Mouse (Mus musculus) intestine, postnatal 0 days (tissue): ENCODE measurements around the gene Agpat2. TPM values are rescaled to one million over a fixed set of nuclear protein-coding genes. Genes with fewer than 3 reads are reported as not detected.

Source experiments
- ATAC-seq: fragments of 200-750 bp; cut with Nextera tagmentation; 2 replicates; pipeline ENCODE4 v1.8.0; 2017; ENCODE audit warnings: mild to moderate bottlenecking, moderate TSS enrichment, moderate library complexity
- H3K27ac ChIP-seq: fragments of 300-500 bp; sonication (generic); 2 replicates; pipeline ENCODE4 v1.5.1; 2014; ENCODE audit warnings: mild to moderate bottlenecking, low read depth, low read length, moderate library complexity
- H3K27me3 ChIP-seq: fragments of 300-500 bp; sonication (generic); replicated peaks from 2 replicates; pipeline ENCODE4 v1.6.1; 2014; ENCODE audit warnings: low read length, mixed read lengths; ENCODE audit not compliant: control insufficient read depth, insufficient read depth
- H3K36me3 ChIP-seq: fragments of 300-500 bp; sonication (generic); 2 replicates; pipeline ENCODE4 v1.6.1; 2014; ENCODE audit warnings: mild to moderate bottlenecking, moderate library complexity; ENCODE audit not compliant: control insufficient read depth, insufficient read depth
- H3K4me1 ChIP-seq: fragments of 300-500 bp; sonication (generic); replicated peaks from 2 replicates; pipeline ENCODE4 v1.6.1; 2014; ENCODE audit warnings: antibody characterized with exemption, low read length, mixed read lengths; ENCODE audit not compliant: control insufficient read depth, insufficient read depth
- H3K4me2 ChIP-seq: fragments of 300-500 bp; sonication (generic); replicated peaks from 2 replicates; pipeline ENCODE4 v1.6.1; 2014; ENCODE audit warnings: low read depth, mild to moderate bottlenecking, moderate library complexity
- H3K4me3 ChIP-seq: fragments of 300-500 bp; sonication (generic); 2 replicates; pipeline ENCODE4 v1.5.1; 2014; ENCODE audit warnings: low read depth, low read length
- H3K9ac ChIP-seq: fragments of 300-500 bp; sonication (generic); 2 replicates; pipeline ENCODE4 v1.6.1; 2014; ENCODE audit warnings: mild to moderate bottlenecking, low read depth, low read length
- H3K9me3 ChIP-seq: fragments of 300-500 bp; sonication (generic); 2 replicates; pipeline ENCODE4 v1.6.1; 2016; ENCODE audit warnings: mixed run types; ENCODE audit not compliant: control insufficient read depth
- CTCF ChIP-seq: sonication (generic); IDR thresholded peaks from 2 replicates; pipeline ENCODE4 v1.5.1; 2016; ENCODE audit warnings: low read depth, mild to moderate bottlenecking, control low read depth, antibody characterized with exemption, moderate library complexity
- WGBS: fragments of 180-500 bp; shearing (Covaris S2); extraction: QIAGEN DNeasy Blood & Tissue Kit; methylation state at CpG from one replicate; pipeline ENCODE4 v1.1.7; 2014; 5-methylcytosine and 5-hydroxymethylcytosine counted together
- polyA plus RNA-seq: library from polyadenylated mRNA; unstranded; fragments of >200 nt; fragmentation: Nextera tagmentation; extraction: Ambion mirVana; gene quantifications from 2 replicates; pipeline ENCODE4 v1.2.1, GENCODE M21; 2015

The Agpat2 gene
- polyA plus RNA-seq, 1 experiment from 2014 or later: 128 TPM

DNA sequence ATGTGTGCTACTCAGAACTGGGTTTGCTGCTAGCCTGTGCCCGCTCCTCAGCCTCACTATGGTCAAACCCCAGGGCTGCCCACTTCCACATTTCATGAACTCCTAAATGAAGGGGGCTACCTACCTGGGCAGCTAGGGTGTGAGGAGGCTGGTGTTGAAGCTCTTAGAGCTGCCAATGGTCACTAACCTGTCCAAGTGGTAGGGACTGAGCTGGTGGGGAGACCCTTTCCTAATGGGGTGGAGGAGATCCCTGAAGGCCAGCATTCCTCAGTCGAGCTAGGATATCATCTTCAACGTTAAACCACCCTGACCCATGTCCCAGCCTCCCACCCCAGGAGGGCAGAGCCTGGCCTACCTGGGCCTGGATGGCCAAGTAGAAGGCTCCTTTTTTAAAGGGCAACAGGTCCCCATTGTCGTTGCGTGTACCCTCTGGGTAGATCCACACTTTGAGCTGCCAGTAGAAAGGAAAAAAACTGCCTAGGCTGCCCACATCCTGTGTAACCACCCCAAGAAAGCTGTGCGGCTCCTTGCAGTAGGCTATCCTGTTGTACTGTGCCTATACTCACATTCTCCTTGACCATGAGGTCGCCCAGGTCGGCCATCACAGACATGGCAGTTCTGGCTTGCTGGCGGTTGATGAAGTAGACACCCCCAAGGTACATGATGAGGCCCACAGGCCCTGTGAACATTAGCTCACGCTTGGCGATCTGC is 8.3 kb downstream of the Agpat2 start:
- no peak for ATAC-seq
- no peaks in the 10 kb centered on the region for H3K9me3 ChIP-seq
- 80% methylated on average over 11 of the region's 11 CpGs for WGBS
- 0 out of 2 replicates have a peak, but pooled peaks cover 8% of the 10 kb centered on the region for H3K4me1 ChIP-seq
- no peaks in the 10 kb centered on the region for H3K27me3 ChIP-seq
- no peak overlapping the region for H3K4me3 ChIP-seq
- no peak overlapping the region for H3K9ac ChIP-seq
- H3K4me2 ChIP-seq: 0 out of 2 replicates have a peak overlapping the region, but pooled peaks have one; percentile 30
- TF ChIP-seq CTCF: no peak
- peaks cover 44% of the 10 kb centered on the region for H3K36me3 ChIP-seq
- H3K27ac ChIP-seq: peak overlapping the region; percentile 51

- Histone ChIP-seq H3K27ac (peak overlapping the region; percentile 51), H3K4me3 (no peak overlapping the region), H3K9ac (no peak overlapping the region), H3K4me2 (peak overlapping the region; percentile 30; the same call in 1 of the 2 replicates), H3K4me1 (0 out of 2 replicates have a peak, but pooled peaks cover 3% of the 10 kb centered on the region), H3K36me3 (peaks cover 49% of the 10 kb centered on the region), H3K9me3 (no peaks in the 10 kb centered on the region), H3K27me3 (no peaks in the 10 kb centered on the region)
- peak; percentile 76 for ATAC-seq
- 28% methylated on average over 6 of the region's 6 CpGs for WGBS
- no peak for TF ChIP-seq CTCF
Observed at GRCm38 (mm10) chr2:26594934-26595724, 9.1 kb downstream of the Agpat2 start.

- H3K4me1 ChIP-seq: 0 out of 2 replicates have a peak, but pooled peaks cover 3% of the 10 kb centered on the region
- no peaks in the 10 kb centered on the region for H3K9me3 ChIP-seq
- TF ChIP-seq CTCF: no peak
- H3K9ac ChIP-seq: no peak overlapping the region
- H3K27me3 ChIP-seq: no peaks in the 10 kb centered on the region
- peaks cover 51% of the 10 kb centered on the region for H3K36me3 ChIP-seq
- WGBS: 59% methylated on average over 7 of the region's 7 CpGs
- H3K4me3 ChIP-seq: no peak overlapping the region
- ATAC-seq: peak; percentile 12; the same call in 1 of the 2 replicates
- peak overlapping the region; percentile 13; the same call in 1 of the 2 replicates for H3K4me2 ChIP-seq
- H3K27ac ChIP-seq: peak overlapping the region; percentile 51
Observed at GRCm38 (mm10) chr2:26594461-26594933, 9.7 kb downstream of the Agpat2 start.

- ATAC-seq: peak; percentile 46
- 44% methylated on average over 9 of the region's 9 CpGs for WGBS
- H3K9me3 ChIP-seq: no peaks in the 10 kb centered on the region
- no peak overlapping the region for H3K4me2 ChIP-seq
- no peaks in the 10 kb centered on the region for H3K27me3 ChIP-seq
- H3K27ac ChIP-seq: no peak overlapping the region
- H3K36me3 ChIP-seq: peaks cover 51% of the 10 kb centered on the region
- H3K9ac ChIP-seq: no peak overlapping the region
- TF ChIP-seq CTCF: peak; percentile 76
- H3K4me1 ChIP-seq: 0 out of 2 replicates have a peak, but pooled peaks cover 3% of the 10 kb centered on the region
- H3K4me3 ChIP-seq: no peak overlapping the region
Observed at GRCm38 (mm10) chr2:26594022-26594346, 10.2 kb downstream of the Agpat2 start.

DNA sequence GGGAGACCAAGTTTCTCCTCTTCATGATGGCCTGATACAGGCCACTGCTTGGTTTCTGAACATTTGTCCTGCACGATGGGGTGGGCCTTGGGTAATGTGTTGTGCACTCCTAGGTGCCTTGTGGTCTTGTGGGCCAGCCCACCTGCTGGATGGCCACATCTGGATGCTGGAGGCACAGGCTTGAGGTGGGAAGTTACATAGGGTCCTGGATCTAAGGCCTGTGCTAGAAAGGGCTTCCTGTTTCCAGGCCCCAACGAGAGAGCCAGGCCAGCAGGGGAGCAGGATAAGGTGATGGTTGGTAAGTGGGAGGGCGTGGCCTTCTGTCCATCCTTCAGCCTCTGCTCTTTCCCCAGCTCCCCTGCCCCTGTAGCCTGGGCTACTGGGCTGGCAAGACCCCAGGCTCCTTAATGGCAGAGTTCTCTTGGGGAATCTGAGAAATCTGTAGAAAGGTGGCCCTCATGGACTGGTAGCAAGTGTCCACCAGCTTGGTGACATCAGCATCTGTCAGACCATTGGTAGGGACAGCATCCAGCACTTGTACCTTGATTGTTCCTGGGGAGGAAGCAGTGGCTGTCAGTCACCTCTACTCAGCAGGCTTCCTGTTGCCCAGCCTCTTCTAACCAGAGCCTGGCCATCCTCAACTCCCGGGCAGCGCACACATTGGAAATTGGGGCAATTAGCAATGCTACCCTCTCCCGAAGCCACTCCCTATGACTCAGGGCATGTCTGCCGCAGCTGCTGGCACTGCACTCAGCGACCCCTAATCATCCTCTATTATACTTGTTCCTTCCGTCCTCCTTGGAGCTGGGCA is 10.8 kb downstream of the Agpat2 start:
- TF ChIP-seq CTCF: no peak
- no peak overlapping the region for H3K4me2 ChIP-seq
- H3K9ac ChIP-seq: no peak overlapping the region
- no peaks in the 10 kb centered on the region for H3K27me3 ChIP-seq
- no peaks in the 10 kb centered on the region for H3K9me3 ChIP-seq
- no peak for ATAC-seq
- H3K36me3 ChIP-seq: peaks cover 51% of the 10 kb centered on the region
- H3K27ac ChIP-seq: no peak overlapping the region
- H3K4me1 ChIP-seq: 0 out of 2 replicates have a peak, but pooled peaks cover 3% of the 10 kb centered on the region
- WGBS: 47% methylated on average over 9 of the region's 9 CpGs
- H3K4me3 ChIP-seq: no peak overlapping the region
